Mouse (Mus musculus) left cerebral cortex, adult 11 months (tissue): ENCODE data around the gene Azin2.

Source experiments
- DNase-seq: peaks from one replicate; pipeline ENCODE4 v3.0.0; 2022; ENCODE audit warnings: low spot score

The Azin2 gene

GRCm38 (mm10) chr4:128978634-128979033 lies 16.4 kb upstream of the Azin2 start:
- DNase-seq = no peak

GRCm38 (mm10) chr4:128977217-128977616 lies 15.0 kb upstream of the Azin2 start:
- DNase-seq = no peak

- no peak for DNase-seq
Measured at GRCm38 (mm10) chr4:128976577-128976976, 14.3 kb upstream of the Azin2 start.

GRCm38 (mm10) chr4:128974677-128975076 lies 12.4 kb upstream of the Azin2 start:
- DNase-seq = no peak

- no peak for DNase-seq
Measured at GRCm38 (mm10) chr4:128971065-128971694, 8.9 kb upstream of the Azin2 start.

- no peak for DNase-seq
Measured at GRCm38 (mm10) chr4:128970417-128970807, 8.2 kb upstream of the Azin2 start.

- no peak for DNase-seq
Measured at GRCm38 (mm10) chr4:128969607-128970416, 7.6 kb upstream of the Azin2 start.

GRCm38 (mm10) chr4:128969081-128969480 lies 6.8 kb upstream of the Azin2 start:
- no peak for DNase-seq

- DNase-seq = no peak
Measured at GRCm38 (mm10) chr4:128966751-128967150, 4.5 kb upstream of the Azin2 start.

GRCm38 (mm10) chr4:128962926-128963290 lies 666 bp upstream of the Azin2 start:
- no peak for DNase-seq

- no peak for DNase-seq
Measured at GRCm38 (mm10) chr4:128961301-128962028, 777 bp downstream of the Azin2 start.

- no peak for DNase-seq
Measured at GRCm38 (mm10) chr4:128959676-128960075, 2.6 kb downstream of the Azin2 start.

GRCm38 (mm10) chr4:128958849-128959248 lies 3.4 kb downstream of the Azin2 start:
- DNase-seq = no peak

- DNase-seq = no peak
Measured at GRCm38 (mm10) chr4:128958156-128958555, 4.1 kb downstream of the Azin2 start.

GRCm38 (mm10) chr4:128957155-128957911 lies 4.9 kb downstream of the Azin2 start:
- no peak for DNase-seq

- no peak for DNase-seq
Measured at GRCm38 (mm10) chr4:128953851-128954250, 8.4 kb downstream of the Azin2 start.

- no peak for DNase-seq
Measured at GRCm38 (mm10) chr4:128950461-128950860, 11.8 kb downstream of the Azin2 start.

- DNase-seq = no peak
Measured at GRCm38 (mm10) chr4:128949470-128950005, 12.7 kb downstream of the Azin2 start.

- DNase-seq = no peak
Measured at GRCm38 (mm10) chr4:128948137-128948674, 14.0 kb downstream of the Azin2 start.

GRCm38 (mm10) chr4:128947326-128947933 lies 14.8 kb downstream of the Azin2 start:
- no peak for DNase-seq

- no peak for DNase-seq
Measured at GRCm38 (mm10) chr4:128946736-128947135, 15.5 kb downstream of the Azin2 start.
